Mouse (Mus musculus) telencephalon, adult 2 months (tissue): ENCODE measurements around the gene Yars2.
"Not testable (repeated sequence)": the region's sequence is repeated elsewhere in the genome, so short reads cannot be mapped to it uniquely, and the experiment has no call there.

ENCODE experiments used
- DNase-seq: peaks from one replicate; pipeline ENCODE4 v3.0.0-alpha.2; 2011; ENCODE audit warnings: low read depth, low spot score

Gene Yars2

DNA sequence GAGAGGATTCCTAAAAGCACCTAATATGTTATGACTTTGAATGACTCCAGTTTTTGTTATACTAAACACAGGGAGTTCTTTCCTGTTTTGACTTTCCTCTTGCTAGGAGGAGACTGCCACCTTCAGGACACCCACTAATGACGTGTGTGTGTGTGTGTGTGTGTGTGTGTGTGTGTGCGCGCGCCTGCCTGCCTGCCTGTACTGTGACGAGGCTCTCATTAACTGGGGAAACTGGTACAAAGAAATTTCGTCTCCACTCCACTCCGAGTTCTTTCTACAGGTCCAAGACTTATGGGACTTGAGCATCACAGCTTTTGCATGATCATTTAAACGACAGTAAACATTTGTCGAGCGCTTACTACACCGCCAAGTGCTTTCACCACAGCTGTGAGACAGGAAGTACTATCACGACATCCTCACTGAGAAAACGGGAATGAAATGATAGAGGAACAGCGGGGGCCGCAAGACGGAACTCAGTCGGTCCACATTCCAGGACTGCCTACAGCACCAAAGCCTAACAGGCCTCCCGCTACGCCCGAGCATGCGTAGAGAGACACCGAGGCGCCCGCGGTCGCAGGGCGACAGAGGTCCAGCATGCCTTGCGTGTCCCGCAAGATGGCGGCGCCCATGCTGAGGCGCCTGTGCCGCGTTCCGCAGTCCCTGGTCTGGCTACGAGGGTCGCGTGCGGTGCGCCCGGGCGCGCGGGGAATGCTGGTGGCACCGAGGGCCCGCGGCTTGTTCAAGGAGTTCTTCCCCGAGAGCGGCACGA, at the start of gene Yars2:
TSS of gene Yars2 (plus strand) at position 597 of the 769 bp plus-strand sequence.
- DNase-seq: peak; percentile 94

DNA sequence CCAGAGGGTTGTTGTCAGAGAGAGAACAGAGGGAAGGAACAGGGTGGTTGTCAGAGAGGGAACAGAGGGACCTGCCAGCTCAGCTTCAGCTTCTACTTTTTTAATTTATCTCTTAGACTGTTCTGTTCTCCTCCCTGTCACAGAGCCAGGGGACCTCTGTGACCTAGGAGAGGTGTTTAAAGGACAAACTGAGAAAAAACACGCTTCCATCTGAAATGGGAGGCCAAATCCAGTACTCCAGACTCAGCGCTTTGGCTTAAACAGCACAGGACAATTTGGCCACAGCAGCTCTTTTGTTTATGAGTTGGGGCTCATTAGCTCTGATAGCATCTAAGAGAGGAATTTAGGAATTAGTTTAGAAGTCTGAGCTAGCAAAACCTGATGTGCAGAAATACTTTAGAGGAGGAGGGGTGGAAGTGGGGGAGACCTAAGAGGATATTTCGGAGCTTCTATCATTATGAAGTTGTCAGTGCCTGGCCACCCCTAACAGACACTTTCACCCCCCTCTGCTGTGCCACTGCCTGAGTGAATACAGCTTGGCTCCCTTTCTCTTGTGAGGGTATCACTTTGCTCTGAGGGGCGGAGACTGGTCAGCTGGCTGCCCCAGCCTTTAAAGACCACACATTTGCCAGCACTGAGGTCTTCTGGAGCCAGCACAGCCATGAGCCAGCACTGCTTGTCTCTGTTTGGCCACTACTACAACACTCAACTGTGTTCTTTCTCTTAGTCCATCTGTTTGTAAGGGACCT, 49.3 kb upstream of the Yars2 start:
- DNase-seq: no peak

DNA sequence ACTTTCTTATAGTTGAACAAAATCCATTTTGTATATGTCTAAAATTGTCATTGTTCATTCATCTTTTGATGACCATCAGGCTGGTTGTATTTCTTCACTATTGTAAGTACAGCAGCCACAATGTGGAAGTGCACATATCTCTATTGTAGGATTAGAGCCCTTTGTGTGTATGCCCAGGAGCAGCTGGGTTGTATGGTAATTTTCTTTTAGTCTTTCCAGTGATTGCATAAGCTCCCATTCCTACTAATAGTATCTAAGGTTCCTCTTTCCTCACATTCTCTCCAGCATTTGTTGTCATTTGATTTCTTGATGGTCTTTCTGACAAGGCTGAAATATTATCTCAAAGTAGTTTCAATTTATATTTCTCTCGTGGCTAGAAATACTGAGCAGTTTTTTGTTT, 47.5 kb upstream of the Yars2 start:
- DNase-seq: no peak

DNA sequence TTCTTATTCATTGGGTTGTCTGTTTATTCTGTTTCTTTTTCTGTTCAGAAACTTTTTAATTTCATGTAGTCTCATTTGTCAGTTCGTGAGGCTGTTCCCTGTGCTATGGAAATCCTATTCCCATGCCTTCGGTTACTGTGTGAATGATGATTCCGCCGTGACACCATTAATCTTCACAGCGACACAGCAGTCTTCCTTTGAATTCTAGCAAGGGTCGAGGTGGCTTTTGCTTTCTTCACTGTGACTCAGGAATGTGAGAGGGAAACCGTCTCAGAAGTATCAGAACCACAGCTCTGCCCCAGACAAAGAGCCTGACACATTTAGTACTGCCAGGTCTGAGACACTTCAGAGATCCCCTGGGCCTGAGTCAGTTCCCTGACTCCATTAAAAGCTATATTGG, 46.9 kb upstream of the Yars2 start:
- DNase-seq: no peak

DNA sequence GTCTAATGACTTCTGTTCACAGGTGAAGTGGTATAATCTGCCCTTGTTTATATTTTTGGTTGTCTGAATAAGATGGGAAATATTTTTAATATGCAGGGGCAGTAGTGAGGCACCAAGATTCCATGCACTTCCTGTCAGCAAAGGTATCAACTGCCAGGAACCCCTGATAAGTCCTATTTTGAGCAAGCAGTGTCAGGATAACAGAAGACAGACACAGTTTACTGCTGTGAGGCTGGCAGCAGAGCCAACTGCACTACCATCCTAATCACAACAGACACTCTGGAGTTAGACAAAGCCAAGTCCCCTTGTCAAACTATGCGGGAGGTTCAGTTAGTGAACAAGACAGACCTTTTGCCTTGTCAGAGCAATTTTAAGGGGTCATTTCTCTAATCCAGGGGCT, 46.1 kb upstream of the Yars2 start:
- DNase-seq: no peak

DNA sequence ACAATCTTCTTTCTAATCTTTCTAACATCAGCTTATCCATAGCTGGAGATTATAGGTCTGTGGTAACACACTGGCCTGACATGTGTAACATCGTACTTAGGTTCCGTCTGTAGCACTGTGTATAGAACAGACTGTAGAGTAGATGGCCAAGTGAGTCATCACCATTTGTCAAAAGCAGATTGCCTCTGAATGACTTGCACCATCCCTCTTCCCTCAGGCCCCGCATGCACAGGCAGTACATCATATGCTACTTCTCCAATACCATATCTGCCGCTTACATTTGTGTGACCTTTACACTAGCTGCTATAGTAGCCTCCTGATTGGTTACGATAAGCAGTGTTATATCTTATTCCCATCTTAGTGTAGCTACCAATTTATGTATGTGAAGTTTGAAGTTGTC, 41.9 kb upstream of the Yars2 start:
- DNase-seq: no peak

DNA sequence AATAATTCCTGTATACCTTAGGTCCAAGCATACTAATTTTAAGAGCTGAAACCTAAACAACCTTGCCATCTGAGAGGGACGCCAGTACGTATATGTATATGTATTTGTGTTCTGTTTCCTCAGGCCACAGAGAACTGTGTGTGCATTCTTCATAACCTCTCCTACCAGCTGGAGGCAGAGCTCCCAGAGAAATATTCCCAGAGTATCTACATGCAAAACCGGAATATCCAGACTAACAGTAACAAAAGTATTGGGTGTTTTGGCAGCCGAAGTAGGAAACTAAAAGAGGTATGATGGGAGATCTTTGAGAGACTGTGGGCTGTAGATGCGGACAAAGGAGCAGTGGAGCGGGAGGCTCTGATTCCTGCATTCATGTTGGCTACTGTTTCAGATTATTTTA, 41.3 kb upstream of the Yars2 start:
- no peak for DNase-seq

DNA sequence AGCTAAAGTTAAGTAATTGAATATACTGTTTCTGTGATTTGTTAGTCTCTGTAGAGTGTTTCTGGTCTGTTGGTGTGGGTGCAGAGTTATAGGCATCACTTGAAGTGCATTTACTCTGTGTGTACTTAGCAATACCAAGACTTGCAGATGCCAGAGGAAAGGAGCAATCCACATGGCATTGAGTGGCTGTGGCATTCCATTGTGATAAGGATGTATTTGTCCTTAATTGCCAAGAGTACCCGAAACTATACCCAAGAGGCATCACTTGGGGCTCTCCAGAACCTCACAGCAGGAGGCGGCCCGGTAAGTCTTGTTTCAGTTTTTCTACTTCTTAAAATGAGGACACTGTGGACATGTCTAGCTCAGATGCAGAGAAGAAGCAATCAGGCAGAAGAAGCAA, 40.3 kb upstream of the Yars2 start:
- DNase-seq: no peak

DNA sequence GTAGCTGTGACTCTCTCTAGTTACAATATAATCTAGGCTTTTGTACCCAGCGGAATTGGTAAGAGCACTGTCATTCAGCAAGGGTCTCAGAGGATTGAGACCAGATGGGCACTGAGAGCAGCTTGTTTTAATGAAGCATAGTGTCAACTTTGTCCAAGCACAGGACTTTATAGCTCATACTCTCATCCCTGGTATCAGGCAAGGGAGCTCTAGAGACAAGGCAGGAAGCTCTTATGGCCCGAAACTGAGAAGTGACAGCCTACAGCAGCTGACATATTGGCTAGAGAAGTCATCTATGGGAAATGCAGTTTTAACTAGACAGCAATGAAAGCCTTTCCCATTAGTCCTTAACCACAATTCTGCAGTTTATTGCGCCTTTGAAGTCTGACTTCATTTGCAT, 29.8 kb upstream of the Yars2 start:
- no peak for DNase-seq

DNA sequence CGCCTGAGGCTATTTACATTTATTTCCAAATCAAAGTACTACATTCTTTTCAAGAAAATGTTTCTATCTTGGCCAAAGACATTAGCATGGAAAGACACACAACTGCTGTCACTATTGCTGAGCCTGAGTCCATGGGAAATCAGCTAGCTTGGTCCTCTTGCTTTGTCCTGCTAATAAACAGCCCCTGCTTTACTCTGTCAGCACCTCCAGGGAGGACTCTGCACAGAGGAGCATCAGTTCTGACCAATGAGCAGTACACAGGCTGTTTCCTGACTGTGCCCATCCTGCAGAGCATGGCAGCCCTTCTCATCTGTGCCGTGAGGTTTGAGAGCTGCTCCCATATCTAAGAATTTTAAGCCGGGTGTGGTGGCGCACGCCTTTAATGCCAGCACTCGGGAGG, 29.0 kb upstream of the Yars2 start:
- no peak for DNase-seq

DNA sequence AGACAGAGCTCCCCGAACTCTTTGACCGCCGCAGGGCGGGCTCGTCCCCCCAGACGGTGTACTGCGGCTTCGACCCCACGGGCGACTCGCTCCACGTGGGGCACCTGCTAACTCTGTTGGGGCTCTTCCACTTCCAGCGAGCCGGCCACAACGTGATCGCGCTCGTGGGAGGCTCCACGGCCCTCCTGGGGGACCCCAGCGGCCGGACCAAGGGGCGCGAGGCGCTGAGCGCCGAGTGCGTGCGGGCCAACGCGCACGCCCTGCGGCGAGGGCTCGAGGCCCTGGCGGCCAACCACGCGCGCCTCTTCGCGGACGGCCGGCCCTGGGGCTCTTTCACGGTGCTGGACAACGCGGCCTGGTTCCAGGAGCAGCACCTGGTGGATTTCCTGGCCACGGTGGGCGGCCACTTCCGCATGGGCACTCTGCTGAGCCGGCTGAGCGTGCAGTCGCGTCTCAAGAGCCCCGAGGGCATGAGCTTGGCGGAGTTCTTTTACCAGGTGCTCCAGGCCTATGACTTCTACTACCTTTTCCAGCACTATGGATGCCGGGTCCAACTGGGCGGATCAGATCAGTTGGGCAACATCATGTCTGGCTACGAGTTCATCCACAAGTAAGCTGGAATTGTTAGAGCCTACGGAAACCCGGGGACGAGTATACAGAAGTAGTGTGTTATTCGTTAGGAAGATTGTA, 518 bp downstream of the Yars2 start:
- no peak for DNase-seq

DNA sequence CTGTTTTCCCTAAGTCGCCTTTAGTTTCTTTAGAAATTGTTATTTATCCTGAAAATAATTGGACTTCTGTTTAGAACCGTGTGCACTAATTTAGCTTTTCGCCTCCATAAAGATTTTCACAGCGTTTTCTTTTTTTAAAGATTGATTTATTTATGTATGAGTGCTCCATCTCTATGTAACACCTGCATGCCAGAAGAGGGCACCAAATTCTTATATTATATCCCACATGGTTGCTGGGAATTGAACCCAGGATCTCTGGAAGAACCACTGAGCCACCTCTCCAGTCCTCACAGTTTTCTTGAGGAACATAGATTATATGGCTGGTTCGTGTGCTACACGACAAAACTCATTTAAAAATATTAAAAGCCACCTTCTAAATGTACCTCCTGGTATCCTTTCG, 1.1 kb downstream of the Yars2 start:
- DNase-seq: no peak

DNA sequence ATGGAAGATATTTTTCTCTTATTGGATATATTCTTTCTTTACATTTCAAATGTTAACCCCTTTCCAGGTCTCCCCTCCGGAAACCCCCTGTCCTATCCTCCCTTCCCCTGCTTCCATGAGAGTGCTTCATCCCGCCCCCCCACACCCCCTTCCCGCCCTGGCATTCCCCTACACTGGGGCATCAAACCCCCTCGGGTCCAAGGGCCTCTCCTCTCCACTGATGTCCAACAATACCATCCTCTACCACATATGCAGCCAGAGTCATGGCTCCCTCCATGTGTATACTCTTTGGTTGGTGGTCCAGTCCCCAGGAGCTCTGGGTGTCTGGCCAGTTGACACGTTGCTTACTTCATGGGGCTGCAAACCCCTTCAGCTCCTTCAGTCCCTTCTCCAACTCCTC, 8.6 kb downstream of the Yars2 start:
- no peak for DNase-seq

DNA sequence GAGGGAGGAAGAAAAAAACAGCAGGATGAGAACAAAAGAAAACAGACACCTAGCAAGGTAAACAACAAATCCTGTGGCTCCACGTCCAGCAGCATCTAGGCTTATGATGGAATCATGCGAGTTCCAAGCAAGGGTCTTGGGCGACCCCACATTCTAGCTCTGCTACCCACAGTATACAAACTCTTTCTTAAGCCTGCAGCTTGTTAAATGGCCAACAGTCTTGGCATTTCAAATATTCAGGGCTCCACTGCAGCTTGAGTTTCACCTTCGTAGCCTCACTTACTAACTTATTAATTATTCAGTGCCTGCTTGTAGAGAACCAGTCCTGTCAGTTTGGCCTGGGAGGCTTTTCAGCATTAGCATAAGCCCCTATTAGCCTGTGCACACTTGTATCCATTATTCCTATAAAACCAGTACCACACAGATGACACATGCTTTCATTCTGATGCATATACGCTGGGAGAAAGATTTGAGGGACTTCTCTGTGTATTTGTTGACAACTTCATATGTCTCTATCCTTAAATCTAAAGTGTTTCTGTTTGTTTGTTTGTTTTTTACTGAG, 23.1 kb downstream of the Yars2 start:
- DNase-seq: no peak

DNA sequence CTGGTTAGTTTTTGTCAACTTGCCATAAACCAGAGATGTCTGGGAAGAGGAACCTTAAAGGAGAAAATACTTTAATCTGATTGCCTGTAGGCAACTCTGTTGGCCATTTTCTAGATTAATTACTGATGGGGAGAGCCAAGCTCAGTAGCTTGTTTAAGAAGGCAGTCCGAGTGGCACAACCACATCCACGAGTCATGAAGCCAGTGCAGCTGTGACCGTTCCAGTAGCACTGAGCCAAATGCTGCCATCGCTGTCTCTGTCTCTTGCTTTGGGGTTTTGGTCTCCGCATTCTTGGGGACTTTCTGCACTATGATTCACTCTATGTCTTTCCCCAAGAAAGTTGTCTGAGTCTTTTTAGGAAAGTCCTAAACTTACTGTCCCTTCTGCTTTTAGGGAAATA, 43.7 kb downstream of the Yars2 start:
- no peak for DNase-seq

DNA sequence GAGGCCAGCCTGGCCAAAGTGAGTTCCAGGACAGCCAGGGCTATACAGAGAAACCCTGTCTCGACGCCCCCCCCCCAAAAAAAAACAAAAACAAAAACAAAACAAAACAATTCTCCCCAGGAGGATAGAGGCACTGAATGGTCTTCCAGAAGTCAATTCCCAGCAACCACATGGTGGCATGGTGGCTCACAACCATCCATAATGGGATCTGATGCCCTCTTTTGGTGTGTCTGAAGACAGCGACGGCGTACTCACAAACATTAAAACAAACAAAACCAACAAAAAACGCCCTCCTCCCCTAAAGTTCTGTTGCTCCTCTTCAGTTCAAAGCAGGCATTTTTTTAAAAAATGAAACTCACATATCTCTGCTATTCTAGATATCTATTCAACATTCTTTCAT, 55.1 kb downstream of the Yars2 start:
- peak; percentile 2 for DNase-seq

DNA sequence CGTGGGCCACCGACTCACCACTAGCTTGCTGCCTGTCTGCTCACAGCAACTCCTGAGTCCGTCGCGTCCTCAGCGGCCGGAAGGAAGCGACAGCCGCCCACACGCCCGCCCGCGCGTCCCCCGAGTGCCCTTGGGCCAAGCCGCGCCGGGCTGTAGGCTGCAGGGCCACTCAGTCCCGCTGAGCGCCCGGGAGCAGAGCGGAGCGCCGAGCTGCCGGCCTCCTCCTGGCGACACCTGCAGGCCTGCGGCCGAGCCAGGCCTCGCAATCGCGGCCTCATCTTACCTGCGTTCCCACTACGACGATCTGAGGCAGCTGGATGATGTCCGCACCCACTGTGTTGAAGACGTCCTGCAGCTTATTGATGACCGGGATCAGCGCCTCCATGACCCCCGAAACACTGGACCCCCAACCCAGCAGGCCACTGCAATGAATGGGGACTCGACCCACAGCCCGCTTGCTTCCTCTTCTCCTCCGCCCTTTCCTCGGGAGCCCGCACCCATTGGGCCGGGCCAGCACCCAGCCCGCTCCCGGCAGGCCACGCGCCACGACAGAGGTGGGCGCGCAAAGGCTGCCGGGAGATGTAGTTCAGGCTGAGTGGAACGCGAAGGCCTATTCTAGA, 55.8 kb downstream of the Yars2 start, which contains the start of gene Dnm1l:
TSS of gene Dnm1l (minus strand) at position 479 of the 620 bp plus-strand sequence.
- peak; percentile 88 for DNase-seq

DNA sequence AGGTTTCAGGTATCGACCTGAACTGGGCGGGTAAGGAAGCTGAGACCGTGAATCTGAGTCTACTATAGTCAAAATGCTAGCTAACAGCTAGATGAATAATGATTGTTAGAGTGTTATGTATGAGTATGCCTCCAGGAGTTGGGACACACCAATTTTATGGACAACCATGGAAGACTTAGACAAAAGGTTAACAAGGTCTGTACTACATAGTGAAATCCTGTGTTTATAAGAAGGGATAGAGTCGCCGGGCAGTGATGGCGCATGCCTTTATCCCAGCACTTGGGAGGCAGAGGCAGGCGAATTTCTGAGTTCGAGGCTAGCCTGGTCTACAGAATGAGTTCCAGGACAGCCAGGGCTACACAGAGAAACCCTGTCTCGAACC, 56.3 kb downstream of the Yars2 start:
- DNase-seq: not testable (repeated sequence)
